Mouse (Mus musculus) intestine, embryonic 14.5 days (tissue): Measurements from ENCODE around the gene Gm20812. TPM values are rescaled to one million over a fixed set of nuclear protein-coding genes. Genes with fewer than 3 reads are reported as not detected.
"Not testable (repeated sequence)": the region's sequence is repeated elsewhere in the genome, so short reads cannot be mapped to it uniquely, and the experiment has no call there.

Experiments used
- ATAC-seq: fragments of 200-750 bp; cut with Nextera tagmentation; replicated peaks from 2 replicates; pipeline ENCODE4 v1.8.0; 2017; ENCODE audit warnings: low read depth, moderate number of reproducible peaks, moderate TSS enrichment, moderate library complexity; ENCODE audit not compliant: low FRiP score, low TSS enrichment
- DNase-seq: peaks from one replicate; pipeline ENCODE4 v3.0.0-alpha.2; 2018; ENCODE audit warnings: low spot score
- H3K27ac ChIP-seq: fragments of 300-500 bp; sonication (generic); 2 replicates; pipeline ENCODE4 v1.5.1; 2014; ENCODE audit warnings: low read depth, mild to moderate bottlenecking, control low read depth
- H3K27me3 ChIP-seq: fragments of 300-500 bp; sonication (generic); replicated peaks from 2 replicates; pipeline ENCODE4 v1.6.1; 2014; ENCODE audit warnings: low read length, control low read depth; ENCODE audit not compliant: control insufficient read depth, insufficient read depth
- H3K36me3 ChIP-seq: fragments of 300-500 bp; sonication (generic); 2 replicates; pipeline ENCODE4 v1.6.1; 2014; ENCODE audit warnings: low read length, control low read depth; ENCODE audit not compliant: control insufficient read depth, insufficient read depth
- H3K4me1 ChIP-seq: fragments of 300-500 bp; sonication (generic); replicated peaks from 2 replicates; pipeline ENCODE4 v1.6.1; 2014; ENCODE audit warnings: low read length, control low read depth, mixed read lengths; ENCODE audit not compliant: control insufficient read depth, insufficient read depth
- H3K4me2 ChIP-seq: fragments of 300-500 bp; sonication (generic); 2 replicates; pipeline ENCODE4 v1.6.1; 2014; ENCODE audit warnings: low read length
- H3K4me3 ChIP-seq: fragments of 300-500 bp; sonication (generic); 2 replicates; pipeline ENCODE4 v1.5.1; 2014; ENCODE audit warnings: low read depth, low read length, control low read depth, mixed read lengths
- H3K9ac ChIP-seq: fragments of 300-500 bp; sonication (generic); 2 replicates; pipeline ENCODE4 v1.6.1; 2014; ENCODE audit warnings: mild to moderate bottlenecking, low read length
- H3K9me3 ChIP-seq: fragments of 300-500 bp; sonication (generic); 2 replicates; pipeline ENCODE4 v1.6.1; 2016; ENCODE audit warnings: low read length, control low read depth; ENCODE audit not compliant: control insufficient read depth
- WGBS: fragments of 180-500 bp; shearing (Covaris S2); extraction: QIAGEN DNeasy Blood & Tissue Kit; methylation state at CpG from one replicate; pipeline ENCODE4 v1.1.7; 2014; 5-methylcytosine and 5-hydroxymethylcytosine counted together
- polyA plus RNA-seq: library from polyadenylated mRNA; unstranded; fragments of >200 nt; fragmentation: Nextera tagmentation; extraction: Ambion mirVana; gene quantifications from 2 replicates; pipeline ENCODE4 v1.2.1, GENCODE M21; 2014

The Gm20812 gene
- not detected in 2 replicates for polyA plus RNA-seq

DNA sequence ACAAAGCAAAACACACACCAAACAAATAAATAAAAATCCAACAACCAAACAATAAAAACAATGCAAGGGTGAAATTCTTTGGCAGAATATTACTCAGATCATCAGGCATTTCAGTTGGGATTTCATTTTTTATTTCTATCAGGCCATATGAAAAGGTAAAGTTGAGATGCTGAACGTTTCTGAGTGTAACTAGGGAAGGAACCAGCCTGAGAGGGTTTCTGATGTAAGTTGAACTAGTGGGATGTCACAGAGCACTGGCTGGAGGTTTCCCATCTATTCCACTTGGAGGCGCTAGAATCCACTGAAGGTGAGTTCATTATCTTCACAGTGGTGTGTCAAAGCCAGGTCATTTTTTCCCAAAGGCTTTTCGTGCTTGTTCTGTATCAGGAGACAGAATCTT lies at the start of gene Gm20812:
TSS of gene Gm20812 (plus strand) at position 301 of the 400 bp plus-strand sequence.
- no CpG with 5 or more reads among the region's 3 CpGs for WGBS
- H3K4me2 ChIP-seq, H3K4me3 ChIP-seq, H3K9me3 ChIP-seq, H3K4me1 ChIP-seq, H3K27me3 ChIP-seq, H3K9ac ChIP-seq, DNase-seq, ATAC-seq, H3K27ac ChIP-seq, H3K36me3 ChIP-seq: not testable (repeated sequence)

Other genes with a start within 250 kb of the Gm20812 start
- not detected in 2 replicates for gene Gm29554, start 108.0 kb upstream of the Gm20812 start, polyA plus RNA-seq